Mouse (Mus musculus) embryonic fibroblast, embryonic 13.5 days (primary cell): Measurements from ENCODE around the gene Zfp282.

ENCODE experiments used
- CTCF ChIP-seq: IDR thresholded peaks from 2 replicates; pipeline ENCODE4 v1.5.1; 2011; ENCODE audit warnings: mild to moderate bottlenecking, control low read depth, low read length, moderate library complexity, borderline replicate concordance; ENCODE audit not compliant: insufficient read depth
- POLR2A ChIP-seq: IDR thresholded peaks from 2 replicates; pipeline ENCODE4 v1.6.1; 2011; ENCODE audit warnings: low read depth, mild to moderate bottlenecking, control low read depth, low read length, moderate library complexity

- TF ChIP-seq CTCF (no peak), POLR2A (no peak)
These were observed 66.7 kb downstream of the Zfp282 start for GRCm38 (mm10) chr6:47943721-47944120.
